Mouse (Mus musculus) olfactory bulb, adult 2 months (tissue): ENCODE results near the gene Slc47a1. TPM values are rescaled to one million over a fixed set of nuclear protein-coding genes. Genes with fewer than 3 reads are reported as not detected.

Experiments
- H3K27ac ChIP-seq: fragments of 200-500 bp; 2 replicates; pipeline ENCODE4 v1.5.1; 2012; ENCODE audit warnings: low read depth, low read length; ENCODE audit not compliant: insufficient read depth
- H3K4me1 ChIP-seq: fragments of 200-500 bp; 2 replicates; pipeline ENCODE4 v1.6.1; 2012; ENCODE audit warnings: low read length; ENCODE audit not compliant: control insufficient read depth, insufficient read depth
- H3K4me3 ChIP-seq: fragments of 200-500 bp; 2 replicates; pipeline ENCODE4 v1.5.1; 2012; ENCODE audit warnings: mild to moderate bottlenecking, low read depth, low read length, moderate library complexity; ENCODE audit not compliant: insufficient read depth
- CTCF ChIP-seq: fragments of 200-500 bp; IDR thresholded peaks from 2 replicates; pipeline ENCODE4 v1.5.1; 2012; ENCODE audit warnings: low read depth, mild to moderate bottlenecking, low read length, moderate library complexity; ENCODE audit not compliant: insufficient read depth
- POLR2A ChIP-seq: fragments of 200-500 bp; IDR thresholded peaks from 2 replicates; pipeline ENCODE4 v1.6.1; 2012; ENCODE audit warnings: mild to moderate bottlenecking, low read depth, low read length, moderate library complexity; ENCODE audit not compliant: insufficient read depth
- WGBS: fragments of 180-500 bp; shearing (Covaris S2); methylation state at CpG from one replicate; pipeline ENCODE4 v1.1.7; 2018; 5-methylcytosine and 5-hydroxymethylcytosine counted together
- polyA plus RNA-seq: library from polyadenylated mRNA; stranded (reverse); fragments of >200 nt; gene quantifications from 2 replicates; pipeline ENCODE4 v1.2.4, GENCODE M21; 2012; ENCODE audit warnings: low replicate concordance; ENCODE audit not compliant: missing spikeins, insufficient read depth, insufficient read length

Slc47a1 gene
- polyA plus RNA-seq, 1 experiment: not detected

GRCm38 (mm10) chr11:61356600-61356999 lies 21.5 kb downstream of the Slc47a1 start:
- Histone ChIP-seq H3K27ac (no peak overlapping the region), H3K4me1 (no peaks in the 10 kb centered on the region), H3K4me3 (no peak overlapping the region)
- TF ChIP-seq CTCF: no peak
- 91% methylated on average over 9 of the region's 9 CpGs for WGBS

- 78% methylated on average over 6 of the region's 6 CpGs for WGBS
- TF ChIP-seq POLR2A: no peak
- TF ChIP-seq CTCF: no peak
- H3K27ac ChIP-seq: no peak overlapping the region
- no peak overlapping the region for H3K4me3 ChIP-seq
- H3K4me1 ChIP-seq: no peaks in the 10 kb centered on the region
Measured at GRCm38 (mm10) chr11:61356111-61356510, 22.0 kb downstream of the Slc47a1 start.

- TF ChIP-seq CTCF (no peak), POLR2A (no peak)
- no peak overlapping the region for H3K27ac ChIP-seq
- no peaks in the 10 kb centered on the region for H3K4me1 ChIP-seq
- no peak overlapping the region for H3K4me3 ChIP-seq
- WGBS: 85% methylated on average over 5 of the region's 5 CpGs
Measured at GRCm38 (mm10) chr11:61355351-61355750, 22.8 kb downstream of the Slc47a1 start.

- Histone ChIP-seq H3K27ac (no peak overlapping the region), H3K4me3 (no peak overlapping the region), H3K4me1 (no peaks in the 10 kb centered on the region)
- WGBS: 91% methylated on average over 6 of the region's 6 CpGs
- TF ChIP-seq CTCF (no peak), POLR2A (no peak)
Measured at GRCm38 (mm10) chr11:61354346-61354745, 23.8 kb downstream of the Slc47a1 start.

- Histone ChIP-seq H3K4me1 (no peaks in the 10 kb centered on the region), H3K4me3 (no peak overlapping the region), H3K27ac (no peak overlapping the region)
- WGBS: 91% methylated on average over 2 of the region's 2 CpGs
- TF ChIP-seq CTCF (no peak), POLR2A (no peak)
Measured at GRCm38 (mm10) chr11:61353038-61353437, 25.1 kb downstream of the Slc47a1 start.

- Histone ChIP-seq H3K4me3 (no peak overlapping the region), H3K4me1 (no peaks in the 10 kb centered on the region), H3K27ac (no peak overlapping the region)
- TF ChIP-seq CTCF (no peak), POLR2A (no peak)
- WGBS: 52% methylated on average over 9 of the region's 9 CpGs
Measured at GRCm38 (mm10) chr11:61352138-61352651, 25.9 kb downstream of the Slc47a1 start.

GRCm38 (mm10) chr11:61349337-61349736 lies 28.8 kb downstream of the Slc47a1 start:
- no peak overlapping the region for H3K4me3 ChIP-seq
- H3K4me1 ChIP-seq: no peaks in the 10 kb centered on the region
- 16% methylated on average over 8 of the region's 8 CpGs for WGBS
- H3K27ac ChIP-seq: no peak overlapping the region
- no peak for TF ChIP-seq POLR2A
- TF ChIP-seq CTCF: no peak

GRCm38 (mm10) chr11:61346133-61346532 lies 32.0 kb downstream of the Slc47a1 start:
- TF ChIP-seq CTCF (no peak), POLR2A (no peak)
- Histone ChIP-seq H3K27ac (no peak overlapping the region), H3K4me1 (peaks cover 7% of the 10 kb centered on the region), H3K4me3 (no peak overlapping the region)
- 76% methylated on average over 8 of the region's 8 CpGs for WGBS

GRCm38 (mm10) chr11:61342505-61343420 lies 35.4 kb downstream of the Slc47a1 start, which contains the start of gene Slc47a2:
Gene Slc47a2, minus strand, starts transcription at chr11:61342860.
- Histone ChIP-seq H3K4me3 (peak within 1 kb of the TSS; percentile 17; the same call in 1 of the 2 replicates), H3K27ac (no peak within 1 kb of the TSS), H3K4me1 (peaks cover 7% of the 10 kb centered on the region)
- WGBS: 6% methylated on average over 61 of the region's 61 CpGs
- TF ChIP-seq POLR2A (no peak), CTCF (no peak)

GRCm38 (mm10) chr11:61341971-61342370 lies 36.2 kb downstream of the Slc47a1 start:
- no peak overlapping the region for H3K4me3 ChIP-seq
- 19% methylated on average over 10 of the region's 10 CpGs for WGBS
- peaks cover 7% of the 10 kb centered on the region for H3K4me1 ChIP-seq
- TF ChIP-seq CTCF (no peak), POLR2A (no peak)
- H3K27ac ChIP-seq: no peak overlapping the region
